Mouse (Mus musculus): ENCODE data around the gene Zmat3. TPM values are rescaled to one million over a fixed set of nuclear protein-coding genes. Genes with fewer than 3 reads are reported as not detected.
A peak's percentile ranks its signal among the peaks of the same experiment; 100 is the strongest.

Gene Zmat3
- polyA plus RNA-seq, 1 experiment from 2014 or later = 4.9 TPM

DNA sequence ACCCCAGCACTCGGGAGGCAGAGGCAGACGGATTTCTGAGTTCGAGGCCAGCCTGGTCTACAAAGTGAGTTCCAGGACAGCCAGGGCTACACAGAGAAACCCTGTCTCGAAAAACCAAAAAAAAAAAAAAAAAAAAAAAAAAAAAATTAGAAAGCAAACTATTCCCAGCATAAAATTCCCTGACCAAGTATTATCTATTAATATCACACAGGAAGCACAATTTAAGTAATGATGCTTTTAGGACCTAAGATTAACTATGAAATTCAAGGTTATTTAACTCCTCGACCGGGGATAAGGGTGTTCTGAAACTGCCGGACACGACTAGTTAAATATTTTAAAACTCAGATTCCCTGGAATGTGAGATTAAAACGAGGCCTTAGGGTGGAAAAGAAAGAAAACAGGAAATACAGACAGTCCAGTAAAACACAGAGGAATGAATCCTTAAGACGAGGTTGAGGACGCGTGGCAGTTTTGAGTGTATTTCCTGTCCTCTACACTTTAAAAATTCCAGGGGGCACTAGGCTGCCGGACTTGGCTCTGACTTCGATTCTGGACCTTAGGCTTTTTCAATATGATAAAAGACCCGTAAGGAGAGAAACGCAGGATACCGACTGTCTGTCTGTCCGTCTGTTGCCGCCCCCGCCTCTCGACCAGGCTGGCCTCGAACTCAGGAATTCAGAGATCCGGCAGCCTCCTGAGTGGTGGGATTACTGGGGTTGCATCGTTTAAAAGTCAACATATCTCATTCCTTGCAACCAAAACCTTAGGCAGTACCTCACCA is 30.1 kb upstream of the Zmat3 start:
- H3K4me3 ChIP-seq (ENCODE audit: control insufficient read depth in 1 of 2, insufficient read depth in 1 of 2, low read depth in 1 of 2, low read length in 2 of 2) = peak overlapping the region; percentile 65 to 85
- peaks cover 6 to 23% of the 10 kb centered on the region in 2 experiments for H3K4me1 ChIP-seq (ENCODE audit: control insufficient read depth in 2 of 2, insufficient read depth in 2 of 2, low read length in 2 of 2)
- 19% methylated on average over 23 of the region's 24 CpGs for WGBS
- H3K36me3 ChIP-seq (ENCODE audit: control insufficient read depth, insufficient read depth, low read length) = no peaks in the 10 kb centered on the region
- H3K27ac ChIP-seq (replicated peaks in 1 of 2; ENCODE audit: control insufficient read depth in 1 of 2, insufficient read depth in 1 of 2, low read depth in 2 of 2, low read length in 2 of 2) = peak overlapping the region; percentile 95 to 97
- ATAC-seq (ENCODE audit: insufficient number of reproducible peaks, insufficient read depth, low FRiP score, low read depth) = no peak
- H3K4me2 ChIP-seq (ENCODE audit: low read length) = peak overlapping the region; percentile 81
- no peaks in the 10 kb centered on the region for H3K9me3 ChIP-seq (ENCODE audit: control insufficient read depth, low read length)
- peak overlapping the region; percentile 77 for H3K9ac ChIP-seq (ENCODE audit: low read length)
- H3K27me3 ChIP-seq (ENCODE audit: control insufficient read depth, insufficient read depth, low read length) = no peaks in the 10 kb centered on the region

DNA sequence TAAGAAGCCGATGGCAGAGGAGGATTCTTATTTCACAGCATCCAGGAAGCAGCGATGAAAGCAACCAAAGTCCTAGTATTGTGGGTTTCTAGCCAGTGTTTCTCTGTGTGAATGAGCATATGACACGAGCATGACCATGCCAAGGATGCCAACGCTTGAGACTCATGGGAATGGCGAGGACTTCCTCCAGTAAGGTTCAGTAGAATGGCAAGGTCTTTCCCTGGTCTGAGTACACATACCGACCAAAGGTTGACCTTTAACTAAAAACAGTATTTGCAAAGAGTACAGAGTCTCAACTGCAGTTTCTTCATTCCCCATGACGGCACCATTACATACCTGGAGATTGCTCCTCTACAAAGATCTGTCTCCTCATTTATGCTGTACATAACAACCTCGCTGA is 28.2 kb upstream of the Zmat3 start:
- Histone ChIP-seq H3K27me3 (ENCODE audit: control insufficient read depth, insufficient read depth, low read length) (no peaks in the 10 kb centered on the region), H3K27ac (replicated peaks in 1 of 2; ENCODE audit: control insufficient read depth in 1 of 2, insufficient read depth in 1 of 2, low read depth in 2 of 2, low read length in 2 of 2) (no peak overlapping the region), H3K4me2 (ENCODE audit: low read length) (no peak overlapping the region), H3K9me3 (ENCODE audit: control insufficient read depth, low read length) (no peaks in the 10 kb centered on the region), H3K4me3 (ENCODE audit: control insufficient read depth in 1 of 2, insufficient read depth in 1 of 2, low read depth in 1 of 2, low read length in 2 of 2) (no peak overlapping the region), H3K4me1 (ENCODE audit: control insufficient read depth in 2 of 2, insufficient read depth in 2 of 2, low read length in 2 of 2) (peaks cover 0 to 6% of the 10 kb centered on the region in 2 experiments; a peak in 2 of 4 replicates), H3K9ac (ENCODE audit: low read length) (no peak overlapping the region), H3K36me3 (ENCODE audit: control insufficient read depth, insufficient read depth, low read length) (no peaks in the 10 kb centered on the region)
- 86% methylated on average over 8 of the region's 8 CpGs for WGBS
- ATAC-seq (ENCODE audit: insufficient number of reproducible peaks, insufficient read depth, low FRiP score, low read depth) = no peak

DNA sequence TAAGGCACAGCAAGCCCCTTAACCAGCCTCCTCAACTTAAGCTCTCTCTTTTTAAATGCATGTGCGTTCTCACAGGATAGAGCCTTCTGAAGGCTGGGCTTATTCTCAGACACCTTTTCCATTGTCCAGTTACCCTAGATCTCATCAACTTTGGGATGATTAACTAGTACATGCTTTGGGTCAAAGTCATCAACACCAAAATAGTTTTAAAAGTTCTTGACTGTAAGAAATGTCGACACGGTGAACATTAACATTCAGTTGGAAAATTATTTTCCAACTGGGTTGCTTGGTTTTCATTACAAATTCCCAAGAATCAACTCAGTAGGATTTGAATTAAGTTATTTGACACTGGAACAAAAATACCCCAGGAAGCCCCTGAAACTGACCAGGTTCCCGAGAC is 27.0 kb upstream of the Zmat3 start:
- H3K4me3 ChIP-seq (ENCODE audit: control insufficient read depth in 1 of 2, insufficient read depth in 1 of 2, low read depth in 1 of 2, low read length in 2 of 2) = no peak overlapping the region
- no peak overlapping the region for H3K27ac ChIP-seq (replicated peaks in 1 of 2; ENCODE audit: control insufficient read depth in 1 of 2, insufficient read depth in 1 of 2, low read depth in 2 of 2, low read length in 2 of 2)
- no peak overlapping the region for H3K9ac ChIP-seq (ENCODE audit: low read length)
- H3K27me3 ChIP-seq (ENCODE audit: control insufficient read depth, insufficient read depth, low read length) = no peaks in the 10 kb centered on the region
- no peak for ATAC-seq (ENCODE audit: insufficient number of reproducible peaks, insufficient read depth, low FRiP score, low read depth)
- H3K36me3 ChIP-seq (ENCODE audit: control insufficient read depth, insufficient read depth, low read length) = no peaks in the 10 kb centered on the region
- H3K4me2 ChIP-seq (ENCODE audit: low read length) = no peak overlapping the region
- no peaks in the 10 kb centered on the region for H3K9me3 ChIP-seq (ENCODE audit: control insufficient read depth, low read length)
- H3K4me1 ChIP-seq (ENCODE audit: control insufficient read depth in 2 of 2, insufficient read depth in 2 of 2, low read length in 2 of 2) = no peaks in the 10 kb centered on the region
- 85% methylated on average over 4 of the region's 4 CpGs for WGBS

DNA sequence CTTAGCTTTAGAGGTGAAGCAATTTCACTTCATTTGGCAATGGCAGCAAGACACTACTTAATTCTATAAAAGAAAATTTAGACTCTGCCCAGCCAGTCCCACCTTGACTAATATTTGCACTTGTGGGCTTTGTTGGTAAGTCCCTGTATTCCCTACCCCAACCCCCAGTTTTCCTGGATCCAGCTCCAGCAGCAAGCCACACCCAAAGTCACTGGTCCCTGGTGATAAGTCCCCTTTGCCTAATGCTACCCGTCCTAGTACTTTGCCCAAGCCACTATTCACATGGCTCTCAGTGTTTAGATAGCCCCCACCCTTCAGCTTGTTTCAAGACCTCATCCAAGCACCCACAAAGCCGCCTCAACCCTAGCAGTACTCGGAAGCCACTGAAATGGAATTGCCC is 15.7 kb upstream of the Zmat3 start:
- Histone ChIP-seq H3K9me3 (ENCODE audit: control insufficient read depth, low read length) (no peaks in the 10 kb centered on the region), H3K9ac (ENCODE audit: low read length) (no peak overlapping the region), H3K4me1 (ENCODE audit: control insufficient read depth in 2 of 2, insufficient read depth in 2 of 2, low read length in 2 of 2) (no peaks in the 10 kb centered on the region), H3K27ac (replicated peaks in 1 of 2; ENCODE audit: control insufficient read depth in 1 of 2, insufficient read depth in 1 of 2, low read depth in 2 of 2, low read length in 2 of 2) (no peak overlapping the region), H3K36me3 (ENCODE audit: control insufficient read depth, insufficient read depth, low read length) (no peaks in the 10 kb centered on the region), H3K4me2 (ENCODE audit: low read length) (no peak overlapping the region), H3K4me3 (ENCODE audit: control insufficient read depth in 1 of 2, insufficient read depth in 1 of 2, low read depth in 1 of 2, low read length in 2 of 2) (no peak overlapping the region), H3K27me3 (ENCODE audit: control insufficient read depth, insufficient read depth, low read length) (no peaks in the 10 kb centered on the region)
- ATAC-seq (ENCODE audit: insufficient number of reproducible peaks, insufficient read depth, low FRiP score, low read depth) = no peak
- 67% methylated on average over 3 of the region's 3 CpGs for WGBS

DNA sequence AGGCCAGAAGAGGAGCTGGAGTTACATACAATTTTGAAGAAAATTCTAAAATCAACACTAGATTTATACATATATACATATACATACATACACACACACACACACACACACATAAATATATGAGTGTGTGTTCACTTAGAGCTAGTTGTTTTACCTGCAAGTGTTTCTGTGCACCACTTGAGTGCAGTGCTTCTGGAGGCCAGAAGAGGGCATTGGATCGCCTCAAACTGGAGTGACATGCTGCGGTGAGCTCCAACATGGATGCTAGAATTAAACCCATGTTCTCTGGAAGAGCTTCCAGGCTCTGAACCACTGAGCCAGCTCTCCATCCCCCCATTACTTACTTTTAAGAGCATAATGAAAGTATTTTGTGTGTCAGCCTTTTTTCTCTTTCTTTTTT is 14.1 kb upstream of the Zmat3 start:
- H3K4me3 ChIP-seq (ENCODE audit: control insufficient read depth in 1 of 2, insufficient read depth in 1 of 2, low read depth in 1 of 2, low read length in 2 of 2) = no peak overlapping the region
- no peak overlapping the region for H3K9ac ChIP-seq (ENCODE audit: low read length)
- H3K36me3 ChIP-seq (ENCODE audit: control insufficient read depth, insufficient read depth, low read length) = no peaks in the 10 kb centered on the region
- H3K9me3 ChIP-seq (ENCODE audit: control insufficient read depth, low read length) = no peaks in the 10 kb centered on the region
- ATAC-seq (ENCODE audit: insufficient number of reproducible peaks, insufficient read depth, low FRiP score, low read depth) = no peak
- no peaks in the 10 kb centered on the region for H3K4me1 ChIP-seq (ENCODE audit: control insufficient read depth in 2 of 2, insufficient read depth in 2 of 2, low read length in 2 of 2)
- no peaks in the 10 kb centered on the region for H3K27me3 ChIP-seq (ENCODE audit: control insufficient read depth, insufficient read depth, low read length)
- no peak overlapping the region for H3K27ac ChIP-seq (replicated peaks in 1 of 2; ENCODE audit: control insufficient read depth in 1 of 2, insufficient read depth in 1 of 2, low read depth in 2 of 2, low read length in 2 of 2)
- no peak overlapping the region for H3K4me2 ChIP-seq (ENCODE audit: low read length)
- WGBS = 33% methylated on average over 2 of the region's 2 CpGs

DNA sequence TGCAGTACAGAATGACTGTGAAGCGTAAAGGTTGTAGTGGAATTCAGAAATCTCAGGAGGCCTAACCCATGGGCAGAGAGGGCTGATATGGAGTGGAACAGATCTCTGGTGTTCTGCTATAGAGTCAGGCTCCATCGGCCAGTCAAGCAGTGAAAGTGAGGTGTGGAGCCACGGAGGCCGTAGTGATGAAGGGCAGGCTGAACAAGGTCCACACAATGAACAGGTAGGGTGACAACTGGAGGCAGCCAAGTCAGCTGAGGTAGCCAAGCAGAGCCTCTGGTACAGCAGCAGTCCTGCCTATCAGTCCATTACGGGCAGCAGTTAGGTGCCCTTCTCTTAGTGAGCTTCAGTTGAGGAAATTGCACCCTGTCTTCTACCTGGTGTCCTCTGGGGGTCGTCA is 7.4 kb upstream of the Zmat3 start:
- Histone ChIP-seq H3K9ac (ENCODE audit: low read length) (no peak overlapping the region), H3K27me3 (ENCODE audit: control insufficient read depth, insufficient read depth, low read length) (no peaks in the 10 kb centered on the region), H3K4me2 (ENCODE audit: low read length) (no peak overlapping the region), H3K36me3 (ENCODE audit: control insufficient read depth, insufficient read depth, low read length) (no peaks in the 10 kb centered on the region), H3K4me3 (ENCODE audit: control insufficient read depth in 1 of 2, insufficient read depth in 1 of 2, low read depth in 1 of 2, low read length in 2 of 2) (no peak overlapping the region), H3K27ac (replicated peaks in 1 of 2; ENCODE audit: control insufficient read depth in 1 of 2, insufficient read depth in 1 of 2, low read depth in 2 of 2, low read length in 2 of 2) (no peak overlapping the region), H3K4me1 (ENCODE audit: control insufficient read depth in 2 of 2, insufficient read depth in 2 of 2, low read length in 2 of 2) (no peaks in the 10 kb centered on the region), H3K9me3 (ENCODE audit: control insufficient read depth, low read length) (no peaks in the 10 kb centered on the region)
- 77% methylated on average over 6 of the region's 6 CpGs for WGBS
- no peak for ATAC-seq (ENCODE audit: insufficient number of reproducible peaks, insufficient read depth, low FRiP score, low read depth)

DNA sequence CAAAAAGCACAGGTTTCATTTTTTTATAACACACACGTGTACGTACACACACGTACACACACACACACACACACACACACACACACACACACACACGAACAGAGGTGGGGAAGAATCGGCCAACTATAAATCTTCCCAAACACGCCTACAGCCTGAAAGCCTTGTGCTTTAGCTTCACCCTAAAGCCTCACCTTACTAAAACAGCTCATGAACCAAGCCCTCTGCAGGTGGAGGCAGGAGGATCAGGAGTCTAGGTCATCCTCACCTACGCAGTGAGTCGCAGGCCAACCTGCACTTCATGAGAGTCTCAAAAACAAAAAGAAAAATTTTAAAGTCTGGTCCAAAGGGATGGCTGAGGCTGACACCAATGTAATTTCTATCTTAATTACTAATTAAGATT is 6.7 kb upstream of the Zmat3 start:
- Histone ChIP-seq H3K27ac (replicated peaks in 1 of 2; ENCODE audit: control insufficient read depth in 1 of 2, insufficient read depth in 1 of 2, low read depth in 2 of 2, low read length in 2 of 2) (no peak overlapping the region), H3K4me1 (ENCODE audit: control insufficient read depth in 2 of 2, insufficient read depth in 2 of 2, low read length in 2 of 2) (no peaks in the 10 kb centered on the region), H3K9me3 (ENCODE audit: control insufficient read depth, low read length) (no peaks in the 10 kb centered on the region), H3K4me2 (ENCODE audit: low read length) (no peak overlapping the region), H3K9ac (ENCODE audit: low read length) (no peak overlapping the region), H3K4me3 (ENCODE audit: control insufficient read depth in 1 of 2, insufficient read depth in 1 of 2, low read depth in 1 of 2, low read length in 2 of 2) (no peak overlapping the region), H3K36me3 (ENCODE audit: control insufficient read depth, insufficient read depth, low read length) (no peaks in the 10 kb centered on the region), H3K27me3 (ENCODE audit: control insufficient read depth, insufficient read depth, low read length) (no peaks in the 10 kb centered on the region)
- 86% methylated on average over 8 of the region's 8 CpGs for WGBS
- no peak for ATAC-seq (ENCODE audit: insufficient number of reproducible peaks, insufficient read depth, low FRiP score, low read depth)

DNA sequence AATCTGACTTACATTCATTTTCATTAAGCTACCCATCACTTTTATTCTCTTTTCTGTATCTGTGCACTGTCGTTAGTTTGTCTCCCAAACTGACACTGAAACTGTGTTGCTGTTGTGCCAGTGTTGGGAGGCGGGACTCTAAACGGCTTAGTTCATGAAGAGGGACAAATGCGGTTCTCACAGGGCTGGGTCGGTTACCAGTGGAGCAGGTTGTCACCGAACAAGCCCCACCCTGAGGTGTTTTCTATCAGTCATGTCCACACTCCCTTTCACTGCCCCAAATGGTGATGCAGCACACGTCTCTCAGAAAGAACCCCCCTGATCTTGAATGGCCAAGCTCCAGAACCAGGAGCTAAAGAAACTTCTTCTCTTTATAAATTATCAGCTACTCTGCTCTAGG is 6.1 kb upstream of the Zmat3 start:
- no peak overlapping the region for H3K4me2 ChIP-seq (ENCODE audit: low read length)
- no peak overlapping the region for H3K9ac ChIP-seq (ENCODE audit: low read length)
- H3K27ac ChIP-seq (replicated peaks in 1 of 2; ENCODE audit: control insufficient read depth in 1 of 2, insufficient read depth in 1 of 2, low read depth in 2 of 2, low read length in 2 of 2) = no peak overlapping the region
- H3K9me3 ChIP-seq (ENCODE audit: control insufficient read depth, low read length) = no peaks in the 10 kb centered on the region
- ATAC-seq (ENCODE audit: insufficient number of reproducible peaks, insufficient read depth, low FRiP score, low read depth) = no peak
- no peaks in the 10 kb centered on the region for H3K36me3 ChIP-seq (ENCODE audit: control insufficient read depth, insufficient read depth, low read length)
- H3K27me3 ChIP-seq (ENCODE audit: control insufficient read depth, insufficient read depth, low read length) = no peaks in the 10 kb centered on the region
- H3K4me3 ChIP-seq (ENCODE audit: control insufficient read depth in 1 of 2, insufficient read depth in 1 of 2, low read depth in 1 of 2, low read length in 2 of 2) = no peak overlapping the region
- no peaks in the 10 kb centered on the region for H3K4me1 ChIP-seq (ENCODE audit: control insufficient read depth in 2 of 2, insufficient read depth in 2 of 2, low read length in 2 of 2)
- WGBS = 65% methylated on average over 7 of the region's 7 CpGs

Measured in heart, embryonic 14.5 days (tissue).